Mouse (Mus musculus) MEL (cell line): Measurements from ENCODE around the gene Tsc22d4. TPM values are rescaled to one million over a fixed set of nuclear protein-coding genes. Genes with fewer than 3 reads are reported as not detected.

Source experiments
- DNase-seq: peaks from one replicate; pipeline ENCODE4 v3.0.0; 2011; ENCODE audit warnings: low read depth, low spot score
- H3K27ac ChIP-seq: 2 replicates; pipeline ENCODE4 v1.5.1; 2012; ENCODE audit warnings: low read depth, mild to moderate bottlenecking, control low read depth, low read length, moderate library complexity; ENCODE audit not compliant: control insufficient read depth
- H3K27me3 ChIP-seq, 2 experiments: fragments of 150-350 bp in 1 of 2; sonication (generic) in 1 of 2; 2 replicates each; pipeline ENCODE4 v1.6.1; 2012; ENCODE audit warnings: low read length in 2 of 2, mild to moderate bottlenecking in 2 of 2, improper control_type of control experiment in 1 of 2, moderate library complexity in 1 of 2; ENCODE audit not compliant: insufficient read depth in 2 of 2, control insufficient read depth in 1 of 2
- H3K36me3 ChIP-seq, 2 experiments: 2 replicates each; pipeline ENCODE4 v1.6.1; 2012 to 2014; ENCODE audit warnings: low read length in 2 of 2, improper control_type of control experiment in 1 of 2, inconsistent platforms in 1 of 2, mild to moderate bottlenecking in 1 of 2; ENCODE audit not compliant: insufficient read depth in 2 of 2, control insufficient read depth in 1 of 2
- H3K4me1 ChIP-seq, 2 experiments: fragments of 150-350 bp in 1 of 2; sonication (generic) in 1 of 2; 2 replicates each; pipeline ENCODE4 v1.6.1; 2012; ENCODE audit warnings: low read length in 2 of 2, improper control_type of control experiment in 1 of 2, mild to moderate bottlenecking in 1 of 2; ENCODE audit not compliant: insufficient read depth in 2 of 2, control insufficient read depth in 1 of 2
- H3K4me3 ChIP-seq, 2 experiments: fragments of 150-350 bp in 1 of 2; sonication (generic) in 1 of 2; 2 replicates each; pipeline ENCODE4 v1.5.1; 2012; ENCODE audit warnings: low read depth in 2 of 2, low read length in 2 of 2, mild to moderate bottlenecking in 2 of 2, moderate library complexity in 2 of 2, control low read depth in 1 of 2, improper control_type of control experiment in 1 of 2; ENCODE audit not compliant: control insufficient read depth in 1 of 2, insufficient read depth in 1 of 2
- H3K79me2 ChIP-seq: 2 replicates; pipeline ENCODE4 v1.6.1; 2012; ENCODE audit warnings: mild to moderate bottlenecking, low read length, moderate library complexity; ENCODE audit not compliant: control insufficient read depth, poor library complexity, insufficient read depth
- H3K9ac ChIP-seq: 2 replicates; pipeline ENCODE4 v1.6.1; 2012; ENCODE audit warnings: low read depth, mild to moderate bottlenecking, control low read depth, low read length, moderate library complexity; ENCODE audit not compliant: control insufficient read depth, poor library complexity, severe bottlenecking
- H3K9me3 ChIP-seq: fragments of 150-350 bp; sonication (generic); replicated peaks from 2 replicates; pipeline ENCODE4 v1.6.1; 2012; ENCODE audit warnings: mild to moderate bottlenecking, low read length, improper control_type of control experiment, moderate library complexity; ENCODE audit not compliant: insufficient read depth
- CHD1 ChIP-seq: IDR thresholded peaks from 2 replicates; pipeline ENCODE4 v1.6.1; 2012; ENCODE audit warnings: low read depth, mild to moderate bottlenecking, inconsistent platforms, low read length, improper control_type of control experiment
- CHD2 ChIP-seq: IDR thresholded peaks from 2 replicates; pipeline ENCODE4 v1.6.1; 2011; ENCODE audit warnings: low read length, improper control_type of control experiment
- E2F4 ChIP-seq: IDR thresholded peaks from 2 replicates; pipeline ENCODE4 v1.6.1; 2011; ENCODE audit warnings: low read depth, low read length, improper control_type of control experiment, borderline replicate concordance
- ELF1 ChIP-seq: IDR thresholded peaks from 2 replicates; pipeline ENCODE4 v1.6.1; 2014; ENCODE audit warnings: low read depth, mild to moderate bottlenecking, inconsistent platforms, low read length, improper control_type of control experiment, moderate library complexity
- ETS1 ChIP-seq: IDR thresholded peaks from 2 replicates; pipeline ENCODE4 v1.6.1; 2012; ENCODE audit warnings: low read depth, mild to moderate bottlenecking, inconsistent platforms, low read length, improper control_type of control experiment, moderate library complexity
- GABPA ChIP-seq: IDR thresholded peaks from 2 replicates; pipeline ENCODE4 v1.6.1; 2012; ENCODE audit warnings: low read depth, mild to moderate bottlenecking, inconsistent platforms, low read length, improper control_type of control experiment, moderate library complexity
- KAT2A ChIP-seq: conservative IDR thresholded peaks from 2 replicates; pipeline ENCODE4 v1.6.1; 2012; ENCODE audit warnings: low read depth, low read length, improper control_type of control experiment, inconsistent platforms
- MAFK ChIP-seq: IDR thresholded peaks from 2 replicates; pipeline ENCODE4 v1.6.1; 2011; ENCODE audit warnings: low read depth, mild to moderate bottlenecking, low read length, improper control_type of control experiment, borderline replicate concordance
- MEF2A ChIP-seq: IDR thresholded peaks from 2 replicates; pipeline ENCODE4 v1.6.1; 2014; ENCODE audit warnings: low read depth, mild to moderate bottlenecking, inconsistent platforms, low read length, improper control_type of control experiment; ENCODE audit not compliant: poor library complexity, insufficient replicate concordance, severe bottlenecking; ENCODE audit errors: extremely low read depth
- MXI1 ChIP-seq: IDR thresholded peaks from 2 replicates; pipeline ENCODE4 v1.6.1; 2011; ENCODE audit warnings: mild to moderate bottlenecking, low read depth, low read length, improper control_type of control experiment
- NELFE ChIP-seq: IDR thresholded peaks from 2 replicates; pipeline ENCODE4 v1.6.1; 2011; ENCODE audit warnings: low read depth, low read length, improper control_type of control experiment
- POLR2AphosphoS5 ChIP-seq: IDR thresholded peaks from 2 replicates; pipeline ENCODE4 v1.6.1; 2012; ENCODE audit warnings: low read depth, borderline replicate concordance, mild to moderate bottlenecking, inconsistent platforms, low read length, moderate library complexity, mixed read lengths
- RCOR1 ChIP-seq: IDR thresholded peaks from 2 replicates; pipeline ENCODE4 v1.6.1; 2012; ENCODE audit warnings: low read depth, mild to moderate bottlenecking, inconsistent platforms, low read length, improper control_type of control experiment
- SMC3 ChIP-seq: IDR thresholded peaks from 2 replicates; pipeline ENCODE4 v1.6.1; 2011; ENCODE audit warnings: low read depth, low read length, improper control_type of control experiment
- USF1 ChIP-seq: IDR thresholded peaks from 2 replicates; pipeline ENCODE4 v1.6.1; 2014; ENCODE audit warnings: low read depth, mild to moderate bottlenecking, inconsistent platforms, low read length, improper control_type of control experiment, moderate library complexity
- ZKSCAN1 ChIP-seq: IDR thresholded peaks from 2 replicates; pipeline ENCODE4 v1.6.1; 2012; ENCODE audit warnings: low read depth, mild to moderate bottlenecking, inconsistent platforms, low read length, improper control_type of control experiment, moderate library complexity
- ZMIZ1 ChIP-seq: IDR thresholded peaks from 2 replicates; pipeline ENCODE4 v1.6.1; 2012; ENCODE audit warnings: low read depth, mild to moderate bottlenecking, inconsistent platforms, low read length, improper control_type of control experiment, moderate library complexity
- ZNF384 ChIP-seq: IDR thresholded peaks from 2 replicates; pipeline ENCODE4 v1.6.1; 2012; ENCODE audit warnings: low read depth, mild to moderate bottlenecking, inconsistent platforms, low read length, improper control_type of control experiment
- polyA plus RNA-seq, 2 experiments: library from polyadenylated mRNA; stranded (reverse) in 1 of 2; unstranded in 1 of 2; fragments of >175 nt in 1 of 2; fragments of >200 nt in 1 of 2; gene quantifications; 2 replicates each; pipeline versions ENCODE4 v1.2.1 to v1.2.4; 2012; ENCODE audit warnings: low replicate concordance in 2 of 2, low read depth in 1 of 2; ENCODE audit not compliant: insufficient read length in 2 of 2, insufficient read depth in 1 of 2, missing spikeins in 1 of 2
- total RNA-seq: library from RNA; depleted of rRNA; stranded (reverse); fragments of 300-350 nt; gene quantifications from 2 replicates; pipeline ENCODE4 v1.2.3, GENCODE M21; 2012

Gene Tsc22d4
- total and polyA plus RNA-seq, 3 experiments, result 58.3 to 203 TPM; not detected in 1

GRCm38 (mm10) chr5:137757887-137758286 lies 12.4 kb downstream of the Tsc22d4 start:
- Histone ChIP-seq H3K9me3 (no peaks in the 10 kb centered on the region), H3K9ac (no peak overlapping the region), H3K36me3 (peaks cover 0 to 4% of the 10 kb centered on the region in 2 experiments; a peak in 2 of 4 replicates)

GRCm38 (mm10) chr5:137758921-137759534 lies 13.5 kb downstream of the Tsc22d4 start:
- H3K36me3 ChIP-seq, result no peaks in the 10 kb centered on the region; a peak in 2 of 4 replicates
- TF ChIP-seq ELF1 (no peak), MXI1 (no peak), MAFK (no peak), NELFE (no peak), ZKSCAN1 (no peak), USF1 (no peak)
- no peak overlapping the region for H3K4me3 ChIP-seq
- H3K4me1 ChIP-seq, result no peaks in the 10 kb centered on the region
- H3K79me2 ChIP-seq, result no peaks in the 10 kb centered on the region
- no peak overlapping the region for H3K27ac ChIP-seq
- H3K9me3 ChIP-seq, result no peaks in the 10 kb centered on the region
- no peak overlapping the region for H3K9ac ChIP-seq
- DNase-seq, result no peak
- no peaks in the 10 kb centered on the region for H3K27me3 ChIP-seq

More at GRCm38 (mm10) chr5:137757887-137758286, 12.4 kb downstream of the Tsc22d4 start:
- no peak overlapping the region for H3K4me3 ChIP-seq
- H3K27ac ChIP-seq, result no peak overlapping the region
- no peak for DNase-seq
- no peaks in the 10 kb centered on the region for H3K27me3 ChIP-seq
- no peaks in the 10 kb centered on the region for H3K4me1 ChIP-seq
- no peak for TF ChIP-seq CHD1
- no peak for TF ChIP-seq GABPA
- TF ChIP-seq MAFK, result no peak
- TF ChIP-seq ZNF384, result no peak
- no peak for TF ChIP-seq MEF2A
- no peak for TF ChIP-seq MXI1
- TF ChIP-seq ETS1, result no peak
- no peak for TF ChIP-seq POLR2AphosphoS5
- TF ChIP-seq CHD2, result no peak
- no peak for TF ChIP-seq ZKSCAN1
- no peak for TF ChIP-seq SMC3
- TF ChIP-seq ZMIZ1, result no peak
- no peak for TF ChIP-seq E2F4
- no peak for TF ChIP-seq RCOR1
- no peak for TF ChIP-seq KAT2A
- no peaks in the 10 kb centered on the region for H3K79me2 ChIP-seq
